Mouse (Mus musculus) urinary bladder, adult 2 months (tissue): ENCODE results near the gene Trcg1. TPM values are rescaled to one million over a fixed set of nuclear protein-coding genes. Genes with fewer than 3 reads are reported as not detected.

Experiments
- DNase-seq: peaks from one replicate; pipeline ENCODE4 v3.0.0; 2022; ENCODE audit warnings: low spot score
- polyA plus RNA-seq: library from polyadenylated mRNA; depleted of rRNA; stranded (reverse); fragments of >200 nt; gene quantifications from 2 replicates; pipeline ENCODE4 v1.2.3, GENCODE M21; 2012

Gene Trcg1
- polyA plus RNA-seq, 1 experiment, result not detected

GRCm38 (mm10) chr9:57262795-57263684, 26.7 kb downstream of the Trcg1 start:
- no peak for DNase-seq

GRCm38 (mm10) chr9:57265125-57265524, 28.8 kb downstream of the Trcg1 start:
- DNase-seq, result no peak

GRCm38 (mm10) chr9:57267421-57267820, 31.1 kb downstream of the Trcg1 start:
- no peak for DNase-seq

- DNase-seq, result no peak
These were observed 31.7 kb downstream of the Trcg1 start for GRCm38 (mm10) chr9:57268078-57268477.

GRCm38 (mm10) chr9:57268575-57268974, 32.2 kb downstream of the Trcg1 start:
- DNase-seq, result no peak

GRCm38 (mm10) chr9:57269384-57269783, 33.0 kb downstream of the Trcg1 start:
- DNase-seq, result no peak

GRCm38 (mm10) chr9:57270399-57270798, 34.0 kb downstream of the Trcg1 start:
- no peak for DNase-seq

- no peak for DNase-seq
These were observed 34.7 kb downstream of the Trcg1 start for GRCm38 (mm10) chr9:57271081-57271480.

- DNase-seq, result no peak
These were observed 35.6 kb downstream of the Trcg1 start for GRCm38 (mm10) chr9:57271837-57272562.

- DNase-seq, result no peak
These were observed 36.8 kb downstream of the Trcg1 start for GRCm38 (mm10) chr9:57272902-57273804.

- no peak for DNase-seq
These were observed 37.6 kb downstream of the Trcg1 start for GRCm38 (mm10) chr9:57273805-57274494.

GRCm38 (mm10) chr9:57276311-57276710, 40.0 kb downstream of the Trcg1 start:
- no peak for DNase-seq

GRCm38 (mm10) chr9:57278268-57278667, 41.9 kb downstream of the Trcg1 start:
- DNase-seq, result no peak

GRCm38 (mm10) chr9:57279441-57279840, 43.1 kb downstream of the Trcg1 start:
- no peak for DNase-seq

- no peak for DNase-seq
These were observed 45.2 kb downstream of the Trcg1 start for GRCm38 (mm10) chr9:57281549-57281948.

GRCm38 (mm10) chr9:57282686-57283085, 46.3 kb downstream of the Trcg1 start:
- no peak for DNase-seq

GRCm38 (mm10) chr9:57283311-57283710, 47.0 kb downstream of the Trcg1 start:
- no peak for DNase-seq

GRCm38 (mm10) chr9:57287183-57287582, 50.8 kb downstream of the Trcg1 start:
- DNase-seq, result no peak

- no peak for DNase-seq
These were observed 58.5 kb downstream of the Trcg1 start for GRCm38 (mm10) chr9:57294905-57295304.

- no peak for DNase-seq
These were observed 59.3 kb downstream of the Trcg1 start for GRCm38 (mm10) chr9:57295666-57296065.

GRCm38 (mm10) chr9:57296277-57296676, 59.9 kb downstream of the Trcg1 start:
- DNase-seq, result no peak
